Mouse (Mus musculus) cortical plate, adult 2 months (tissue): ENCODE results near the gene Slain2.

ENCODE experiments used
- CTCF ChIP-seq: fragments of 200-500 bp; IDR thresholded peaks from 2 replicates; pipeline ENCODE4 v1.5.1; 2011; ENCODE audit warnings: mild to moderate bottlenecking, control low read depth, low read length; ENCODE audit not compliant: insufficient read depth; ENCODE audit errors: extremely low read depth
- POLR2A ChIP-seq: fragments of 200-500 bp; IDR thresholded peaks from 2 replicates; pipeline ENCODE4 v1.6.1; 2011; ENCODE audit warnings: mild to moderate bottlenecking, low read length, control low read depth; ENCODE audit not compliant: insufficient read depth; ENCODE audit errors: extremely low read depth

DNA sequence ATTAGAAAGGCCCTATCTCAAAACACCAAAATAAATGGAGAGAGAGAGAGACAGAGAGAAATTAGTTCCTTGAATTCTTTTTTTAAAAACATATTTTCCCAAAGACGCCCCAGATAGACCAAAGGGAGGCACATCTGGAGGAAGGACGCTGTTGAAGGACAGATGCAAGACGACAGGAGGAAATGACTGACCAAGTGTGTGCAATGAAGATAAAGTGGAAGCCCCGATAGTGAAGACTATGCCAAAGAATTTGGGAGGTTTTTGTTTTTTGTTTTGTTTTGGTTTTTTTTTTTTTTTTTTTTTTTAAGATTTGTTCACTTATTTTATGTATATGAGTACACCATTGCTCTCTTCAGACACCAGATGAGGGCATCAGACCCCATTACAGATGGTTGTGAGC, 4.7 kb upstream of the Slain2 start:
- TF ChIP-seq CTCF = no peak
- TF ChIP-seq POLR2A = no peak
